Mouse (Mus musculus) stomach, postnatal 0 days (tissue): ENCODE measurements at regions not wholly inside any gene's neighbourhood (a gene's known extent, or its start where the extent isn't known, plus 50 kb on each side); places are given as distances from the start of the nearest gene placed in this dataset.

Source experiments
- ATAC-seq: fragments of 200-750 bp; cut with Nextera tagmentation; 2 replicates; pipeline ENCODE4 v1.8.0; 2017; ENCODE audit not compliant: low FRiP score, low TSS enrichment
- DNase-seq: peaks from one replicate; pipeline ENCODE4 v3.0.0-alpha.2; 2016; ENCODE audit warnings: low spot score
- H3K27ac ChIP-seq: fragments of 300-500 bp; sonication (generic); replicated peaks from 2 replicates; pipeline ENCODE4 v1.5.1; 2014; ENCODE audit warnings: mild to moderate bottlenecking, control low read depth
- H3K27me3 ChIP-seq: fragments of 300-500 bp; sonication (generic); 2 replicates; pipeline ENCODE4 v1.6.1; 2014; ENCODE audit warnings: low read length; ENCODE audit not compliant: control insufficient read depth, insufficient read depth
- H3K36me3 ChIP-seq: fragments of 300-500 bp; sonication (generic); 2 replicates; pipeline ENCODE4 v1.6.1; 2014; ENCODE audit warnings: low read length, mixed read lengths; ENCODE audit not compliant: control insufficient read depth, insufficient read depth
- H3K4me1 ChIP-seq: fragments of 300-500 bp; sonication (generic); replicated peaks from 2 replicates; pipeline ENCODE4 v1.6.1; 2014; ENCODE audit warnings: antibody characterized with exemption; ENCODE audit not compliant: control insufficient read depth, insufficient read depth
- H3K4me2 ChIP-seq: fragments of 300-500 bp; sonication (generic); replicated peaks from 2 replicates; pipeline ENCODE4 v1.6.1; 2014; ENCODE audit warnings: low read depth, mild to moderate bottlenecking, control low read depth, moderate library complexity
- H3K4me3 ChIP-seq: fragments of 300-500 bp; sonication (generic); 2 replicates; pipeline ENCODE4 v1.5.1; 2014; ENCODE audit warnings: low read depth, low read length, control low read depth
- H3K9ac ChIP-seq: fragments of 300-500 bp; sonication (generic); 2 replicates; pipeline ENCODE4 v1.6.1; 2014; ENCODE audit warnings: mild to moderate bottlenecking, low read length, control low read depth, mixed read lengths
- H3K9me3 ChIP-seq: fragments of 300-500 bp; sonication (generic); 2 replicates; pipeline ENCODE4 v1.6.1; 2016; ENCODE audit warnings: low read length; ENCODE audit not compliant: control insufficient read depth
- CTCF ChIP-seq: IDR thresholded peaks from 2 replicates; pipeline ENCODE4 v1.5.1; 2016; ENCODE audit warnings: antibody characterized with exemption, low read depth, mild to moderate bottlenecking, moderate library complexity
- EP300 ChIP-seq: optimal IDR thresholded peaks from 2 replicates; pipeline ENCODE3; 2016; ENCODE audit warnings: antibody characterized with exemption
- WGBS: fragments of 180-500 bp; shearing (Covaris S2); extraction: QIAGEN DNeasy Blood & Tissue Kit; methylation state at CpG from one replicate; pipeline ENCODE4 v1.1.7; 2014; 5-methylcytosine and 5-hydroxymethylcytosine counted together

GRCm38 (mm10) chr9:47320345-47320744, 209.6 kb upstream of the Cadm1 start:
- Histone ChIP-seq H3K27ac (no peak overlapping the region), H3K4me1 (no peaks in the 10 kb centered on the region), H3K27me3 (no peaks in the 10 kb centered on the region), H3K4me3 (no peak overlapping the region), H3K9me3 (no peaks in the 10 kb centered on the region), H3K4me2 (no peak overlapping the region), H3K36me3 (no peaks in the 10 kb centered on the region), H3K9ac (no peak overlapping the region)
- no peak for TF ChIP-seq EP300
- TF ChIP-seq CTCF, result no peak
- WGBS, result 93% methylated on average over 1 of the region's 1 CpGs
- DNase-seq (no peak), ATAC-seq (no peak)

- 71% methylated on average over 10 of the region's 10 CpGs for WGBS
- ATAC-seq, result peak; percentile 26; the same call in 1 of the 2 replicates
- H3K27ac ChIP-seq, result no peak overlapping the region
- DNase-seq, result no peak
- H3K36me3 ChIP-seq, result no peaks in the 10 kb centered on the region
- no peak overlapping the region for H3K4me3 ChIP-seq
- H3K27me3 ChIP-seq, result no peaks in the 10 kb centered on the region
- no peak overlapping the region for H3K9ac ChIP-seq
- no peak for TF ChIP-seq CTCF
- TF ChIP-seq EP300, result no peak
- no peaks in the 10 kb centered on the region for H3K4me1 ChIP-seq
- no peaks in the 10 kb centered on the region for H3K9me3 ChIP-seq
- no peak overlapping the region for H3K4me2 ChIP-seq
These were observed 208.7 kb upstream of the Cadm1 start for GRCm38 (mm10) chr9:47321106-47321789.

- no peaks in the 10 kb centered on the region for H3K27me3 ChIP-seq
- no peaks in the 10 kb centered on the region for H3K4me1 ChIP-seq
- TF ChIP-seq EP300 (no peak), CTCF (no peak)
- H3K27ac ChIP-seq, result no peak overlapping the region
- no peak for DNase-seq
- H3K9ac ChIP-seq, result no peak overlapping the region
- no peaks in the 10 kb centered on the region for H3K9me3 ChIP-seq
- no peaks in the 10 kb centered on the region for H3K36me3 ChIP-seq
- ATAC-seq, result no peak
- no peak overlapping the region for H3K4me3 ChIP-seq
- 74% methylated on average over 5 of the region's 5 CpGs for WGBS
- H3K4me2 ChIP-seq, result no peak overlapping the region
These were observed 207.7 kb upstream of the Cadm1 start for GRCm38 (mm10) chr9:47322293-47322692.

GRCm38 (mm10) chr9:47323051-47323450, 206.9 kb upstream of the Cadm1 start:
- no peak overlapping the region for H3K9ac ChIP-seq
- H3K36me3 ChIP-seq, result no peaks in the 10 kb centered on the region
- DNase-seq (no peak), ATAC-seq (no peak)
- H3K27ac ChIP-seq, result no peak overlapping the region
- H3K4me3 ChIP-seq, result no peak overlapping the region
- no peak overlapping the region for H3K4me2 ChIP-seq
- TF ChIP-seq CTCF (no peak), EP300 (no peak)
- H3K27me3 ChIP-seq, result no peaks in the 10 kb centered on the region
- H3K9me3 ChIP-seq, result no peaks in the 10 kb centered on the region
- no peaks in the 10 kb centered on the region for H3K4me1 ChIP-seq
- 71% methylated on average over 5 of the region's 5 CpGs for WGBS

GRCm38 (mm10) chr9:47327575-47327974, 202.4 kb upstream of the Cadm1 start:
- TF ChIP-seq EP300 (no peak), CTCF (no peak)
- no peak for DNase-seq
- Histone ChIP-seq H3K27ac (no peak overlapping the region), H3K4me1 (no peaks in the 10 kb centered on the region), H3K36me3 (no peaks in the 10 kb centered on the region), H3K9me3 (no peaks in the 10 kb centered on the region), H3K4me2 (no peak overlapping the region), H3K4me3 (no peak overlapping the region), H3K27me3 (no peaks in the 10 kb centered on the region), H3K9ac (no peak overlapping the region)
- 98% methylated on average over 2 of the region's 2 CpGs for WGBS
- ATAC-seq, result no peak; the same call in 1 of the 2 replicates

- H3K27me3 ChIP-seq, result no peaks in the 10 kb centered on the region
- no peaks in the 10 kb centered on the region for H3K4me1 ChIP-seq
- H3K9me3 ChIP-seq, result no peaks in the 10 kb centered on the region
- TF ChIP-seq CTCF (peak; percentile 67), EP300 (no peak)
- no peak overlapping the region for H3K4me2 ChIP-seq
- H3K27ac ChIP-seq, result 0 out of 2 replicates have a peak overlapping the region, but pooled peaks have one; percentile 4
- H3K4me3 ChIP-seq, result no peak overlapping the region
- H3K9ac ChIP-seq, result no peak overlapping the region
- WGBS, result 49% methylated on average over 4 of the region's 4 CpGs
- ATAC-seq (peak; percentile 83), DNase-seq (peak; percentile 65)
- no peaks in the 10 kb centered on the region for H3K36me3 ChIP-seq
These were observed 197.0 kb upstream of the Cadm1 start for GRCm38 (mm10) chr9:47332929-47333328.
